Mouse (Mus musculus): ENCODE measurements at regions not wholly inside any gene's neighbourhood (a gene's known extent, or its start where the extent isn't known, plus 50 kb on each side); places are given as distances from the start of the nearest gene placed in this dataset.

DNA sequence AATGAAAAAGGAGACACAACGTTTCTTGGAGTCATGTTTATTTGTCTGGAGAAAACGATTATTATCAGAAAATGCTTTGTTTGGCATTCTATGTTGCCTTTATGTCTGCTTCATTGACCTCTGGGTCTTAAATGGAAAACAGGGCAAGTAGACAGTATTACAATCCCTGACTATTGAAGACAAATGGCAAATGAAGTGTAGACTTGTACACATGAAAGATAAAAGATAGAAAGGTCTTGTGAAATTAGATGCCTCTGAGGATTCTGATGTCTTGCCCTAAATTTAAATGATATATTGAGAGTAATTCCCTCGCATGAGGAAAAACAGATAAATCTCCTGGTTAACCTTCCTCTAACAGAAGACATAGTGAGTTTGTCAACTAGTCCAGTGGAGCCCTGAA lies 1186.7 kb downstream of the Slitrk1 start:
- no peak for DNase-seq

DNA sequence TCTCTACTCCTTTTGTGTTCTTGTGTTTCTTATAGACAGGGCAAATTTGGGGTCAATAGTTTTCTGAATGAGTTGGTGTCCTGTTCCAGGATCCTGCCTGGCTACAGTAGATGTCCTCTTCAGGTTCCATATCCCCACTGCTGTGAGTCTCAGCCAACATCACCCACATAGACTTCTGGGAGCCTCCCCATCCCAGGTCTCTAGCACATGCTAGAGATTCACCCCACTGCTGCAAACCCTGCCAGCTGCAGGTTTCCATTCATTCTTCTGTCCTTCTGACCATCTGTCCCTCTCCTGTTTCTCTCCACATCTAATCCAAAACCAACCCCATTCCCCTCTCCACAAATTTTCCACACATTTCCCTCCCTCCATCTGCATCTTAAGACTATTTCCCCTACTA lies 1225.6 kb downstream of the Slitrk1 start:
- DNase-seq: no peak

DNA sequence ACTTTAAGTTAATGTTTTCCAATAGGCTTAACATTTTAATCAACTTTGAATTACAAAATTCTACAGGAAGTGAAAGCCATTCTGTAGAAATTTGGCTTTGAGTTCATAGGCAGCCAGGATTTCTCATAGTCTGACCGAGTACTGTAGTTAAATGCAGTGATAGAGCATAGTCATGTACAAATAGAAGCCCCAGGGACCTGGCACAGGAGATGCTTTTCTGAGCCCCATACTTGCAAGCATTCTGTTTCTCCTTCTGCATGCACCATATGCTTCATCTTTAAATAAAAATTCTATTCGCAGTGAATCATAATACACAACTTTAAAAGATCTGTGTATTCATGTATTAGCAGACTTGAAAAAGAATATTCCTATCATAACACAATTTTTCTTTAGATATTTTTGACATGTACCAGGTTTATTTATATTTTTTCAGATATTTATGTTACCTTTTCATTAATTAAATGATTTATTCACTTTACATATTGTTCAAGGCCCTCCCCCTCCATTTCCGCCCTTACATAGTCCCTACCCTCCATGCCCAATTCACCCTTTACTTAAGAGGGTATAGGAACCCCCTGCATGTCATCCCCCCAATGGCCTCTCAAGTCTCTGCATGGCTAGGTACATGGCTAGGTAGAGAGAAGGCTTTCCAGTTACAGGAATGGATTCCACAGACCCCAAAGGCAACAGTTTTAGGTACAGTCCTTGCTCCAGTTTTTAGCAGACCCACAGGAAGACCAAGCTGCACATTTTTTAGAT lies 1226.5 kb downstream of the Slitrk1 start:
- peak; percentile 43 for DNase-seq

DNA sequence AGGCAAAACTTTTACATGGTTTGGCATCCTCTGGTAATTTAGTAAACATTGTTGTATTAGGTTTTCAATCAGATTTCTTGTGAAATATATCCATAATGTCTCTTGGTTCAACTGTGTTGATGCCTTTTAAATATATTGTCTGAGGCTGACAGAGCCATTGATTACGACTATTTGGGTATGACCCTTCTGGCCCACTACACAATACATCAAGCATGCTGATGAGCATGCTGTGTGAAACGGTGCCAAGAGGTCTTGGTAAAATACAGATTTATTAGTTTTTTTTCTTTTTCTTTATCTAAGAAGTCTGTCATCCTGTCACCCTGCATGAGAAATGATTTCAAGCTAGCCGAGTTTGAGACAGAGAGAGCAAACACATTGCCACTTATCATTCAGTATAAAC lies 1257.4 kb downstream of the Slitrk1 start:
- no peak for DNase-seq

DNA sequence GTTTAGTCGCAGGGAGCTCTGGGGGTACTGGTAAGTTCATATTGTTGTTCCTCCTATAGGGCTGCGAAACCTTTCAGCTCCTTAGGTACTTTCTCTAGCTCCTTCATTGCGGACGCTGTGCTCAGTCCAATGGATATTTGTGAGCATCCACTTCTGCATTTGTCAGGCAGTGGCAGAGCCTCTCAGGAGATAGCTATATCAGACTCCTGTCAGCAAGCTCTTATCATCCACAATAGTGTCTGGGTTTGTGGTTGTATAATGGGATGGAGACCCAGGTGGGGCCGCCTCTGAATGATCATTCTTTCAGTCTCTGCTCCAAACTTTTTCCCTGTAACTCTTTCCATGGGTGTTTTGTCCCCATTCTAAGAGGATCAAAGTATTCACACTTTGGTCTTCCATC lies 1298.5 kb downstream of the Slitrk1 start:
- no peak for DNase-seq

DNA sequence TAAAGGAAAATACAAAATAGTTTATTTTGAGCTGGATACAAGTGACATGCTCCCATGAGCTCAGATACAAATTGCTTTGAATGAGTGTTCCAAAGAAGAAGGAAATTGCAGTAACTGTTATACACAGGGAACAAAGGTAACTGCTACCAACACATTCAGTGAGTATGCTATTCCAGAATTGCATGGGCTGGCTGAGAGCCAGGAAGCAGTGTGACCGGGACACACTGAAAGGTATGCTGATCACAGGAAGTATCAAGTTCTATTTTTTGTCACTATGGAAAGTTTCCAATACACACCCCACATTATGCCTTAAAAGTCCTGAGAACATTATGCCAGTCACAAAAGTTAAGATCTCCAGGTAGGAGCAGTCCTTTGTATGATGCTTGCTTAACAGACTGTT lies 1299.6 kb downstream of the Slitrk1 start:
- no peak for DNase-seq

DNA sequence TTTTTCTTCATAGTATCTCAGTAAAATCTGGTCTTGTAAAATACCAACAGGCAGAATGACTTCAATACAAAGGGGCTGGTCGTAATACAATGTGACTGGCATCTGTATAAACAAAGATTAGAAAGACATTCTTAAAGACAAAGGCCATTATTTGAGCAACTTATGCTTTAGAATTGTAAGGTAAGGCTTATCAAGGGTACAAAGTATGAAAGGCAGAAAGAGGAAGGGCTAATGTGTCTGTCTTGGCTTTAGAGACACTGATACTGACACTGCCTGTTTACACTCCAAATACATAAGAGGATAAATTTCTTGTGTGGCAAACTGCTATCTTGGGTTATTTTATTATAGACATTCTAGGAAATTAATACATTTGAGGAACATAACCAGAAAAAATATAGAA lies 1310.8 kb downstream of the Slitrk1 start:
- no peak for DNase-seq

DNA sequence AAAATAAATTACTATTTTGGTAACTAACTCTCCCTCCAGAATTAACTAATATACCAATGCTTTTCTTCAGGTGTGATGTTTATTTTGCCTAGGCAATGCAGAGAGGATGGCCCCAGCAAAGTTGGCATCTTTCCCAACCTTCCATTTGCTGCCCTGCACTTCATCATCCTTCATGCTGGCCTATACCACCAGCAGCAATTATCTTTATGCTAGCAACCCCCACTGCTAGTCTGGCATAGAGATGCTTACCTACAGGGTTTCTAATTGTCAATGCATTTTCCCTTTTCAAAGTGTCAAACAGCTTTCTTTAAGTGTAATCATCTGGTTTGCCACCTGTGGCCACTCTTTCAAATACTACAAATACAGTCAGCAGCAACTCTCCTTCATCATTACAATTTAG lies 1327.2 kb downstream of the Slitrk1 start:
- no peak for DNase-seq

DNA sequence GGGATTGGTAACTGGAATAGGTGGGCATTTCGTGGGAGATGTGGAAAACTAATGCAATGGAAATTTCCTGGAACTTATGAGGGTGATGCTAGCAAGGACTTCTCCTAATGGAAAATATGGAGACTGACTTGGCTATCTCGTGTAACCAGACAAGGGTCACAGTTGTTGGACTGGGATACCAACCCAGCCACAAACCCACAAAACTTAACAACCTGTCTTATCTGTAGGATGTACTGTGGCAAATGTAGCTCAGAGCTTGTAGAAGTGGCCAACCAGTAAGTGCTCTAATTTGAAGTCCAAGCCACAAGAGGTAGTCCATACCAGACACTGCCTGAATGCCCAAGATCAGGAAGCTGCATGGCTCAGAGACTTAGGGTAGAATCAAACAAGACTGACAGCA lies 1329.7 kb downstream of the Slitrk1 start:
- no peak for DNase-seq

DNA sequence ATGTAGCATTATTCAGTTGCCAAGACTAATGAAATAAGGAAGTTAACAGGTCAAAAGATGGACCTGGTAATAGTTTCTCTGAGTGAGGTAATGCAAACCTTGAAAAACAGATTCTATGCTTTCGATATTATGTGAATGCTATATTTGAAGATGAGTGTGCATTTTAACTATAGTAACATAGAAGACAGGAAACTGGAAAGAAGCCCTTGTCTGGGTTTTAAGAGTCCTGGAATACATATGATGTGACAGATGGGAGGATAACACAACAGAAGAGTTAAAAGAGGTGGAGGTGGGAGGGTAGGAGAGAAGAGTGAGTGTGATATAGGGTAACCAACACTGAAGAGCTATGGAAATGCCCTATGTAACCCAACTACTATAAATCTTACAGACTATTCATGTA lies 1343.3 kb downstream of the Slitrk1 start:
- DNase-seq: no peak

DNA sequence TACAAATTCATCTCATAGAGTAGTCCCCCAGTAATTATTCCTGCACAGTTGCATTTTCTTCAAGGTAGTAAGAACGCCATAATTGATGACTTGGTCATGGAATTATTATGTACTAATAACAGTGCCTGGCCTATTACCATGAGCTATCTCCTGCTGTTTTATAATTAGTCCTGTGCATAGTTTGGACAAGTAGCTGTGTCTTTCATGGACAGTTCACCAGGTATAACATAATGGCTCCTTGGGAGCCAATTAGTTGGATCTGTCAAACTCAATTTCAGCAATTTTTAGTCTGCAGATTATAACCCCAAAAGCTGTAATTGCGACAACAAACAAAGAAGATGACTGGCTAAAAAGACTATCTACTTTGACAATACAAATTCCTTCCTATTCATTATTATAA lies 1345.5 kb downstream of the Slitrk1 start:
- DNase-seq: no peak

Measured in right cerebral cortex, adult 18-20 months (tissue).